Mouse (Mus musculus) C2C12 (cell line): Measurements from ENCODE around the gene Wwox.

Experiments
- CTCF ChIP-seq: IDR thresholded peaks from one replicate; pipeline ENCODE4 v1.5.1; 2011; ENCODE audit not compliant: control insufficient read depth, insufficient read depth, insufficient read length
- MAX ChIP-seq: IDR thresholded peaks from one replicate; pipeline ENCODE4 v1.6.1; 2011; ENCODE audit warnings: mild to moderate bottlenecking, control low read depth

- TF ChIP-seq MAX, result no peak
- TF ChIP-seq CTCF, result no peak
These were observed 40.3 kb downstream of the Wwox start for GRCm38 (mm10) chr8:114479749-114480148.
